Mouse (Mus musculus) heart, adult 2 months (tissue): ENCODE data around the gene Olfr575.

ENCODE experiments used
- CTCF ChIP-seq: fragments of 200-600 bp; IDR thresholded peaks from 2 replicates; pipeline ENCODE4 v1.8.1; 2022; ENCODE audit warnings: antibody characterized with exemption, mild to moderate bottlenecking, moderate library complexity
- EP300 ChIP-seq: fragments of 200-500 bp; IDR thresholded peaks from 2 replicates; pipeline ENCODE4 v1.6.1; 2011; ENCODE audit warnings: low read depth, low read length, control low read depth; ENCODE audit not compliant: insufficient read depth
- POLR2A ChIP-seq: fragments of 200-500 bp; IDR thresholded peaks from 2 replicates; pipeline ENCODE4 v1.6.1; 2011; ENCODE audit warnings: mild to moderate bottlenecking, low read depth, low read length, control low read depth; ENCODE audit not compliant: insufficient read depth

GRCm38 (mm10) chr7:102943417-102943816, 15.2 kb downstream of the Olfr575 start:
- TF ChIP-seq POLR2A, result no peak
- TF ChIP-seq CTCF, result no peak
- no peak for TF ChIP-seq EP300
